Mouse (Mus musculus) right cerebral cortex, postnatal 10 days (tissue): ENCODE data around the gene Trim52.
"Not testable (repeated sequence)": the region's sequence is repeated elsewhere in the genome, so short reads cannot be mapped to it uniquely, and the experiment has no call there.

ENCODE experiments used
- DNase-seq, 2 experiments: peaks; one replicate each; pipeline ENCODE4 v3.0.0; 2021; ENCODE audit warnings: low spot score in 2 of 2

The Trim52 gene

DNA sequence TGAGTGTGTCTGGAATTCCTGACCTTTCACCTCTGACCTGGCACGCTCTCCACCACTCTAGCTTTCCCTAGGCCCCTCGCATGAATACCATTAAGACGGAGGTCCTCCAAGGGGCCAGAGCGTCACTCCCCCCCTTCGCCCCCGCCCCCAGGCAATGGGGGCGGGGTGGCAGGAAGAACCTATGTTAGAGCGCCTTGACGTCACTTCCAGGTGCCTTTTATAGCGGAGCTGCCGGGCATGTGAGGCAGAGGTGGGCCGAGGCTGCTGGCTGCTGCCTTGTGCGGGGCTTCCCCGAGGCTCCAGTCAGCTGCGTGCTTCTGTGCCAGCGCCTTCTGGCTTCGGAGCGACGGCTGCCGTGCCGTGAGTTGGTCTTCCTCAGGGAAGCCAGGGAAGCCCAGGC is at the start of gene Trim52:
Trim52 (plus strand) TSS at position 219 of the 400 bp plus-strand sequence.
- no peak for DNase-seq

- DNase-seq = no peak
Measured at GRCm38 (mm10) chr14:106072608-106073007, 33.4 kb upstream of the Trim52 start.

DNA sequence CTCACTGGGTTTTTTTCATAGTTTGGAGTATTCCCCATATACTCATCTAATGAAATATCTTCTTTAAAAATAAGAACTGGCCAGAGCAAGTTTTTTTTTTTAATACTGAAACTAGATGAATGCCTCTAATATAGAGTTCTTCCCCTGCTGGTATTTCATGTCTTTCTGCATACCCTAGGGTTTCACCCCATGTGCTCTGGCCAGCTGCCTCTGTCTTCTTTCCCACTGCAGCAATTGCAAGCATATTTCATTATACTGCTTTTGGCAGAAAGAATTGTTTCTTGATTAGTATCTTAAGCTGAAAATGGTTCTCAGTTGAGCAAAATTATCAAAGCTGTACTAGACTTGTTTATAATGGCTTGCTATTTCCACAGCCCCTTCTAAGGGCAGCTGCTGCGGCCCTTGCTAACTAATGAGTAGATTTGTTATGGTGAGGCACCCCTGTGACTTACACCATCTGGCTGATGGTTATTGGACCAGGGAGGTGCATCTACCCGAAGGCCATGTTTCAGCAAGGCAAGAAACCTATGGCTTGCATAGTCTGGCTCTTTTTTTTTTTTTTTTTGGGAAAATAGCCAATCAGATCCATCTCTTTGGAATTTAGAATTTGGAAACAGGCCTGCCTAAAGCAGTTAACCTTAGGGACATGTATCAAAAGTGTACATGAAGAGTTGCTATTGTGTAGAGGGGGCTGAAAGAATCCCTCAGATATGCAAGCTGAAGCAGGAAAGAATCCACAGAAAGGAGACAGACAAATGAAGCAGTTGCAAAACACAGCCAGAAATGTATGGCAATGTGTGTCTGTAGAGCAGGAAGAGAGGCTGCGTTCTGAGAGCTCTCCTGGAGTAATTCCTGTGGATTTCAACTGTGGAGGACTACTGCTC is 30.6 kb upstream of the Trim52 start:
- DNase-seq = no peak

- DNase-seq = no peak
Measured at GRCm38 (mm10) chr14:106088480-106089037, 17.4 kb upstream of the Trim52 start.

GRCm38 (mm10) chr14:106096816-106097215 is 9.2 kb upstream of the Trim52 start:
- DNase-seq = no peak

GRCm38 (mm10) chr14:106100858-106101257 is 5.1 kb upstream of the Trim52 start:
- no peak for DNase-seq

- no peak for DNase-seq
Measured at GRCm38 (mm10) chr14:106106425-106106824, 427 bp downstream of the Trim52 start.

DNA sequence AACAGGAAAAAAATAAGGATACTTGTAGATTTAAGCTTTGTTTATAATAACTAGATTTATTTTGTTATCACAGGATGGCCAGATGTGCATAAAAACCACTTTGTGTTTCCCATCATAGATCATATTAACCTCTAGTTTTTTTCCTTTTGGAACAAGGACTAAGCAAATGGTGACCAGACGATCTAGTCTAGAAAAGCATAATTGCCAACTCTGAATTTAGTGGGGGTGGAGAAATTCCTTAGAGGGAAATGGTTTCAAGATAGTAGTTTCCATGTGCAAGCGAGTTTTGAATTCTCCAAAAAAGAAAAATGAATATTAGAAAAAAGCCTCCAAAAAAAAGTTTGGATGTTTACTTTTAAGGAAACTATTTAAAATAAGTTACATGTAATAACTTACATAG is 13.4 kb downstream of the Trim52 start:
- no peak for DNase-seq

DNA sequence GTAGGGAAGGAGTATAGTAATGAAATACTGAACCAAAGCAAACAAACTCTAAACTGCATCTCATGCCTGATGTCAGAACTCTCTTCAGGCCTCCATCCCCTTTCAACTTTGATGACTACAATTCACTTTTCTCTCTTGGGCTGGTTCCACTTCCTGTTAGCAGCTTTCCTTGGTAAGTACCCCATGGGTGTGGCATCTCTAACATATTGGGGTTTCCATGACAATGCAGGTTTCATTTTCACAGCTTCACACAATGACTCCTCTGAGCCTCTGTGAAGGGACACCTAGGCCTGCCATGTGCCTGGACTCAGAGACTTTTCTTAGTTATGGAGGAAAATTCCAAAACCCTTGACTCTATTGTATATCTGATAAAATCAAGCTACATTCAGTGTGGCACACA is 30.3 kb downstream of the Trim52 start:
- no peak for DNase-seq

DNA sequence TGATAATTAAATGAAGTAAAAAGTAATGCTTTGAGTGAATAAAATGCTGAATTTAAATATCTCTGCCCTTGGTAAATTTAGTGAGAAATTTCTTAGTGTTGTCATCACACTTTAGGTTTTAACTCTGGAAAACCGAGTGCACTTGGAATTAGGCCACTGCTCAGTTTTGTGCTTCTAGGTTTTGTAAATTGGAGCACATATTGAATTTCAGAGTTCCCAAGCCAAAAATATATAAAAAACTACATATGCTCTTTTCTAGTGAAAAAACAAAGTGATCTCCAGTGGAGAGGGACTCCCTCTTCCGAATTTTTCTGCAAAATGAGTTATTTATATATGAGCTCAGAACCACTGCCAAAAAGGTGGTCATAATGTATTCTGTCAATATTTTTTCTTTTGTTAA is 45.2 kb downstream of the Trim52 start:
- peak; percentile 33 to 42 for DNase-seq

GRCm38 (mm10) chr14:106154879-106155576 is 49.0 kb downstream of the Trim52 start:
- DNase-seq = no peak

- DNase-seq = no peak
Measured at GRCm38 (mm10) chr14:106156533-106156932, 50.5 kb downstream of the Trim52 start.

DNA sequence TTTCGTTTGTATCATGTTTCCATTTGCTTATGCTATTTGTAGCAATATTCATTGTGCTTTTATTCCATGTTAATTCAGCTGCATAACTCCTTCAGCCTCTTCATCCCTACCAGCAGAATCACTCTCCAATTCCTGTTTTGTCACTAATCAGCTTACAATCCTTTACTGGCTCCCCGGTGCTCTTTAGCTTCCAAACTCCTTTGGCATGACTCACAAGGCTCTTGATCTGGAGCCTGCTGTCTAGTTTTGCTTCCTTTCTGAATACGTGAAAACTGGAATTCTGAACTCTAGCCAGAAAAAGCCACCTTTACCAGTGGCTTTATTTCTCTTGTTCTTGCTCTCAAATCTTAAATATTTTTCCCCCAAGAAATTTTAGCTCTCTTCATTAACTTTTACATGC is 56.3 kb downstream of the Trim52 start:
- DNase-seq = no peak

- no peak for DNase-seq
Measured at GRCm38 (mm10) chr14:106163196-106163595, 57.2 kb downstream of the Trim52 start.

- not testable (repeated sequence) for DNase-seq
Measured at GRCm38 (mm10) chr14:106163933-106164332, 57.9 kb downstream of the Trim52 start.

DNA sequence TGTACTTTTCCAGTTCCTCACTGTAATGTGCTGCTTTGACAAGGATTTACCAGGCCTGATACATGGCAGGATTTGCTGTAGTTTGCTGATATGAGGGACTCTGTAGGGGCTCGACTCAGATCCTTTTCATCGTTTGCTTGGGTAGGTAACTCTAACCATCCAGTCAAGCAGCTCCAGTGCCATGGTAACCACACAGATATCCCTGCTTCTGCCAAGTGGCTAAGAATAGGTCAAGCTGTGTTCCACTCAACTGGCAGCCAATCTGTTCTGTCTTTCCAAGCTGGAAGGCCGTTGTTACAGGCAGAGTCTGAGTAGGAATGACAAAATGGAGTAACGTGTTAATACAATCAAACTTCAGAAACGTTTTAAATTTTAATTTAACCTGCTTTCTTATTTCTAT is 70.9 kb downstream of the Trim52 start:
- DNase-seq = peak; percentile 35 to 52

GRCm38 (mm10) chr14:106178245-106178644 is 72.2 kb downstream of the Trim52 start:
- no peak for DNase-seq

DNA sequence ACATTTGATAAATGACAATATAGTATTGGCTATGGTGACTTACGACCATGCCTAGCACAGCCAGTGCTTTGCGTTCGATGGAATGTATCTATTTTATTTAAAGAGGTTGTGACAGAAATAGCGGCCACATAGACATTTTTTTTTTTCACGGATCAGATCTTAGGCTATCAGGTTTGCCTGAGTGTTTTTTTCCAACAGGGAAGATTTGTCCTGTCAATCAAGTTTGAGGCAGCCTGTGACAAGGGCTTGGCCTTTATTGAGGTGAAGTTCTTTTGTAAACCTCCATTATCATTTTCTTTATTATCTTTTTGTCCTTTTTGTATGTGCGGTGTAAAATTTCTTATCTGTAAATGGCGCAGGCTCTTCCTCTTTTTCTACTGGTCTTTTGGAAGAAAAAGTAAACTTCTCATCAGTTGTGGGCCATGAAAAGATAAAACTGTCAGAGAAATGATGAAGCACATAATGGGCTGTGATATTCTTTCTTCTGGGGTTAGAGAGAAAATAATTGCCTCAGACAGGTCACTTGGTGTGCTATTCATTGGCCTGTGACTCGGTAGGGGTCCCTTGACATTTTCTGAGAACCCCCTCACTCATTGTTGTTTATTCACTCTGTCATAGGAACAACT is 73.2 kb downstream of the Trim52 start:
- DNase-seq = no peak

- DNase-seq = no peak
Measured at GRCm38 (mm10) chr14:106179728-106180125, 73.7 kb downstream of the Trim52 start.

GRCm38 (mm10) chr14:106180616-106181015 is 74.6 kb downstream of the Trim52 start:
- no peak for DNase-seq

DNA sequence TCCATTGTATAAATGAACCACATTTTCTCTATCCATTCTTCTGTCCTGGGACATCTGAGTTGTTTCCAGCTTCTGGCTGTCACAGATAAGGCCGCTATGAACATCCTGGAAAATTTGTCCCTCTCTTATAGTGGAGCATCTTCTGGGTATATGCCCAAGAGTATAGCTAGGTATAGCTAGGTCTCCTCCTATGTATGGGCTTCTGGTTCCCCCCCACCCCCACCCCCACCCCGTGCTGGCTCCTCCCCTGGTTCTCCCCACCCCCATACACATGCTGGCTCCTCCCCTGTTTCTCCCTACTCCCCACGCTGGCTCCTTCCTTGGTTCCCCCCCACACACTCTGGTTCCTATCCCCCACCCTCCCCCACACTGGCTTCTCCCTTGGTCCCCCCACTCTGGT is 78.0 kb downstream of the Trim52 start:
- DNase-seq = no peak
